Mouse (Mus musculus) forebrain, postnatal 0 days (tissue): ENCODE measurements at regions not wholly inside any gene's neighbourhood (a gene's known extent, or its start where the extent isn't known, plus 50 kb on each side); places are given as distances from the start of the nearest gene placed in this dataset.

Experiments used
- ATAC-seq: fragments of 200-750 bp; cut with Nextera tagmentation; 2 replicates; pipeline ENCODE4 v1.8.0; 2017; ENCODE audit warnings: mild to moderate bottlenecking, moderate library complexity
- DNase-seq: peaks from one replicate; pipeline ENCODE4 v3.0.0-alpha.2; 2015
- H3K27ac ChIP-seq: fragments of 300-500 bp; sonication (generic); 2 replicates; pipeline ENCODE4 v1.5.1; 2014; ENCODE audit warnings: low read depth, mild to moderate bottlenecking, antibody characterized with exemption, low read length, moderate library complexity, mixed read lengths
- H3K27me3 ChIP-seq: fragments of 300-500 bp; sonication (generic); 2 replicates; pipeline ENCODE4 v1.6.1; 2014; ENCODE audit warnings: mild to moderate bottlenecking, low read length, mixed read lengths; ENCODE audit not compliant: insufficient read depth
- H3K36me3 ChIP-seq: fragments of 300-500 bp; sonication (generic); 2 replicates; pipeline ENCODE4 v1.6.1; 2014; ENCODE audit warnings: mild to moderate bottlenecking, moderate library complexity; ENCODE audit not compliant: insufficient read depth
- H3K4me1 ChIP-seq: fragments of 300-500 bp; sonication (generic); 2 replicates; pipeline ENCODE4 v1.6.1; 2014; ENCODE audit warnings: antibody characterized with exemption; ENCODE audit not compliant: insufficient read depth
- H3K4me2 ChIP-seq: fragments of 300-500 bp; sonication (generic); 2 replicates; pipeline ENCODE4 v1.6.1; 2014; ENCODE audit warnings: low read depth, mild to moderate bottlenecking, moderate library complexity
- H3K4me3 ChIP-seq: fragments of 300-500 bp; sonication (generic); 2 replicates; pipeline ENCODE4 v1.5.1; 2014; ENCODE audit warnings: low read depth, low read length, mixed read lengths
- H3K9ac ChIP-seq: fragments of 300-500 bp; sonication (generic); 2 replicates; pipeline ENCODE4 v1.6.1; 2014; ENCODE audit warnings: mild to moderate bottlenecking
- H3K9me3 ChIP-seq: fragments of 300-500 bp; sonication (generic); 2 replicates; pipeline ENCODE4 v1.6.1; 2016; ENCODE audit warnings: low read length
- CTCF ChIP-seq: sonication (generic); IDR thresholded peaks from 2 replicates; pipeline ENCODE4 v1.5.1; 2016; ENCODE audit warnings: antibody characterized with exemption, control low read depth, low read depth
- WGBS: fragments of 180-500 bp; shearing (Covaris S2); extraction: QIAGEN DNeasy Blood & Tissue Kit; methylation state at CpG from one replicate; pipeline ENCODE4 v1.1.7; 2014; 5-methylcytosine and 5-hydroxymethylcytosine counted together

DNA sequence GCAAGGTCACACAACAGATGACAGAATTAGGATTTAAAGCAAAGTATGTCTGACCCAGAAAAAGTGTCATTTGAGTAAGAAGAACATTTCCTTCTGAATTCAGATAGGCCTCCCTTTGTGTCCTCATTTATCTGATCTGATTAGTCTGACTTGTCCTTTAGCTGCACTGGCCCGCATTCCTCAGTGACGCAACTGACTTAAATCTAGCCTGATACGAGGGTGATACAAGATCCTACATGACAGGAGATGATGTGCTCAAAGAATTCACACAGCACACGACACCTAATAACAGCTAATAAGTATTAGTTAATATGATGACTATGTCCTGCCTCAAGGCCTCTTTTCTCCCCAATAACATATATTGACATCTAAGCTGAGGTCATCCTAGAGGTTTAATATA, 192.8 kb downstream of the Nuf2 start:
- Histone ChIP-seq H3K27me3 (no peaks in the 10 kb centered on the region), H3K4me2 (no peak overlapping the region), H3K36me3 (no peaks in the 10 kb centered on the region), H3K27ac (no peak overlapping the region), H3K4me3 (no peak overlapping the region), H3K9ac (no peak overlapping the region), H3K4me1 (no peaks in the 10 kb centered on the region), H3K9me3 (no peaks in the 10 kb centered on the region)
- no peak for TF ChIP-seq CTCF
- WGBS = 78% methylated on average over 4 of the region's 4 CpGs
- ATAC-seq = no peak
- DNase-seq = no peak

- Histone ChIP-seq H3K36me3 (no peaks in the 10 kb centered on the region), H3K27ac (no peak overlapping the region), H3K27me3 (no peaks in the 10 kb centered on the region), H3K9me3 (no peaks in the 10 kb centered on the region), H3K4me2 (no peak overlapping the region), H3K4me1 (no peaks in the 10 kb centered on the region), H3K4me3 (no peak overlapping the region), H3K9ac (no peak overlapping the region)
- WGBS = 91% methylated on average over 5 of the region's 5 CpGs
- DNase-seq (no peak), ATAC-seq (no peak)
- TF ChIP-seq CTCF = no peak
Measured at GRCm38 (mm10) chr1:169332165-169332564, 199.1 kb downstream of the Nuf2 start.

- H3K36me3 ChIP-seq = no peaks in the 10 kb centered on the region
- WGBS = 34% methylated on average over 8 of the region's 8 CpGs
- H3K27me3 ChIP-seq = no peaks in the 10 kb centered on the region
- H3K4me3 ChIP-seq = no peak overlapping the region
- 0 out of 2 replicates have a peak, but pooled peaks cover 3% of the 10 kb centered on the region for H3K4me1 ChIP-seq
- no peak overlapping the region for H3K4me2 ChIP-seq
- ATAC-seq (no peak), DNase-seq (peak; percentile 31)
- no peak for TF ChIP-seq CTCF
- H3K9me3 ChIP-seq = no peaks in the 10 kb centered on the region
- H3K27ac ChIP-seq = no peak overlapping the region
- no peak overlapping the region for H3K9ac ChIP-seq
Measured at GRCm38 (mm10) chr1:169313241-169313640, 218.0 kb downstream of the Nuf2 start.

- ATAC-seq (peak; percentile 81), DNase-seq (no peak)
Measured at GRCm38 (mm10) chr1:169283440-169283839, 247.8 kb downstream of the Nuf2 start.

GRCm38 (mm10) chr1:169270750-169271149, 260.5 kb downstream of the Nuf2 start:
- Histone ChIP-seq H3K36me3 (no peaks in the 10 kb centered on the region), H3K9ac (no peak overlapping the region), H3K4me3 (no peak overlapping the region), H3K27ac (no peak overlapping the region), H3K27me3 (no peaks in the 10 kb centered on the region), H3K4me1 (no peaks in the 10 kb centered on the region), H3K4me2 (no peak overlapping the region), H3K9me3 (no peaks in the 10 kb centered on the region)
- ATAC-seq (no peak), DNase-seq (no peak)
- 83% methylated on average over 4 of the region's 4 CpGs for WGBS
- TF ChIP-seq CTCF = no peak

More at GRCm38 (mm10) chr1:169283440-169283839, 247.8 kb downstream of the Nuf2 start:
- H3K9me3 ChIP-seq = no peaks in the 10 kb centered on the region
- 66% methylated on average over 5 of the region's 5 CpGs for WGBS
- no peaks in the 10 kb centered on the region for H3K27me3 ChIP-seq
- no peak overlapping the region for H3K9ac ChIP-seq
- H3K4me1 ChIP-seq = no peaks in the 10 kb centered on the region
- no peak overlapping the region for H3K4me3 ChIP-seq
- no peak overlapping the region for H3K4me2 ChIP-seq
- no peak for TF ChIP-seq CTCF
- H3K36me3 ChIP-seq = no peaks in the 10 kb centered on the region
- no peak overlapping the region for H3K27ac ChIP-seq

- WGBS = 88% methylated on average over 5 of the region's 5 CpGs
- Histone ChIP-seq H3K9ac (no peak overlapping the region), H3K4me2 (no peak overlapping the region), H3K4me1 (no peaks in the 10 kb centered on the region), H3K36me3 (no peaks in the 10 kb centered on the region), H3K27me3 (no peaks in the 10 kb centered on the region), H3K4me3 (no peak overlapping the region), H3K27ac (no peak overlapping the region), H3K9me3 (no peaks in the 10 kb centered on the region)
- no peak for ATAC-seq
- TF ChIP-seq CTCF = no peak
- DNase-seq = no peak
Measured at GRCm38 (mm10) chr1:169263984-169264660, 267.1 kb downstream of the Nuf2 start.

GRCm38 (mm10) chr1:169254250-169254937, 276.9 kb downstream of the Nuf2 start:
- no peaks in the 10 kb centered on the region for H3K27me3 ChIP-seq
- no peak overlapping the region for H3K4me3 ChIP-seq
- peak overlapping the region; percentile 35; the same call in 1 of the 2 replicates for H3K27ac ChIP-seq
- 43% methylated on average over 7 of the region's 7 CpGs for WGBS
- no peaks in the 10 kb centered on the region for H3K9me3 ChIP-seq
- no peak overlapping the region for H3K4me2 ChIP-seq
- ATAC-seq (peak; percentile 89), DNase-seq (peak; percentile 30)
- no peaks in the 10 kb centered on the region for H3K4me1 ChIP-seq
- no peak overlapping the region for H3K9ac ChIP-seq
- TF ChIP-seq CTCF = peak; percentile 26
- no peaks in the 10 kb centered on the region for H3K36me3 ChIP-seq
